In the genomic region with DNA sequence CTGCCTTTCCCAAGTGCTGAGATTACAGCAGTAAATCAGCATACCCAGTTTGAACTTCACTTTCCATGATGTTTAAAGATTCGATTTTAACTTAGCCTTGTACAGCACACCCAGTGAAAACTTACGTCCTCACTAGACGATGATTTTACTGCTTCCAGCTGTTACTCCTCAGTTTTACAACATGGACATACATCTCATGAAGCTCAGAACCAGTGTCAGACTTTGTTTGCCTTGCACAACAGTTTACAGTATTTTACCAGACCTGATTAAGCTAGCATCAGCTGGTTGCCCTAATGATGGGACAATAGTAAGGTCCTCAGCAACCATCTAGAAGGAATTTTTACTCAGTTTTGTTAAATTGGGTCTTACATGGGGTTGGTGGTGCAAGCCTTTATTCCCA, we compare ENCODE assay signal across 20 mouse cellular contexts. TPM values are rescaled to one million over a fixed set of nuclear protein-coding genes. Genes with fewer than 3 reads are reported as not detected.
"Had no signal": no experiment of that assay in that cellular context is flagged by ENCODE, and none has a peak within 500 bp of the region (broad histone marks: within the 10 kb centered on the region; RNA-seq: fewer than 3 reads in every experiment).

No protein-coding gene starts in this region.

- DNase-seq: liver, postnatal 0 days; lung, adult 2 months; lung, postnatal 14 days; lung, postnatal 36 days; right cerebral cortex, postnatal 25 days; right cerebral cortex, postnatal 4 days; spleen, adult 18-20 months; thymus, adult 18-20 months; thymus, postnatal 14 days; thymus, postnatal 36 days had no signal

- H3K27me3 ChIP-seq: liver, embryonic 15.5 days; lung, embryonic 15.5 days; megakaryocyte, embryonic 14.5 days; midbrain, embryonic 12.5 days; neural tube, embryonic 12.5 days had no signal

- H3K4me3 ChIP-seq: liver, embryonic 15.5 days; lung, embryonic 15.5 days; megakaryocyte, embryonic 14.5 days; midbrain, embryonic 12.5 days; neural tube, embryonic 12.5 days had no signal

- H3K4me2 ChIP-seq: liver, embryonic 15.5 days; lung, embryonic 15.5 days; midbrain, embryonic 12.5 days; neural tube, embryonic 12.5 days had no signal

- H3K9ac ChIP-seq: liver, embryonic 15.5 days; liver, postnatal 0 days; lung, embryonic 15.5 days; midbrain, embryonic 12.5 days; neural tube, embryonic 12.5 days had no signal

- H3K4me1 ChIP-seq: lung, embryonic 15.5 days; midbrain, embryonic 12.5 days; neural tube, embryonic 12.5 days had no signal

- ATAC-seq: liver, postnatal 0 days; lung, postnatal 0 days; midbrain, embryonic 16.5 days had no signal

- H3K27ac ChIP-seq: liver, embryonic 15.5 days; lung, embryonic 15.5 days; macrophage; midbrain, embryonic 12.5 days; neural tube, embryonic 12.5 days had no signal

- H3K9me3 ChIP-seq: liver, embryonic 15.5 days; lung, embryonic 15.5 days; megakaryocyte, embryonic 14.5 days; midbrain, embryonic 12.5 days; neural tube, embryonic 12.5 days had no signal

RNA-seq across cellular contexts. Expression of a gene that starts 25.1 kb away (rescaled TPM):
- total RNA-seq: megakaryocyte progenitor cell, adult 5-6 weeks; monocyte, adult 5-6 weeks had no signal
